Mouse (Mus musculus) ES-E14 (cell line): ENCODE results near the gene Gm44596. TPM values are rescaled to one million over a fixed set of nuclear protein-coding genes. Genes with fewer than 3 reads are reported as not detected.
A peak's percentile ranks its signal among the peaks of the same experiment; 100 is the strongest.

Source experiments
- DNase-seq: peaks from one replicate; pipeline ENCODE4 v3.0.0-alpha.2; 2013; ENCODE audit warnings: low read depth, low spot score
- H3K27ac ChIP-seq: 2 replicates; pipeline ENCODE4 v1.5.1; 2012; ENCODE audit warnings: low read depth, mild to moderate bottlenecking, low read length, moderate library complexity, mixed read lengths; ENCODE audit not compliant: poor library complexity, insufficient read depth, severe bottlenecking
- H3K36me3 ChIP-seq: 2 replicates; pipeline ENCODE4 v1.6.1; 2012; ENCODE audit warnings: mild to moderate bottlenecking, low read length, moderate library complexity, mixed read lengths; ENCODE audit not compliant: control insufficient read depth, poor library complexity, insufficient read depth, severe bottlenecking
- H3K4me1 ChIP-seq, 2 experiments: fragments of 150-350 bp in 1 of 2; sonication (generic) in 1 of 2; 2 replicates each; pipeline ENCODE4 v1.6.1; 2012; ENCODE audit warnings: low read length in 2 of 2, mild to moderate bottlenecking in 1 of 2, mixed read lengths in 1 of 2; ENCODE audit not compliant: control insufficient read depth in 2 of 2, insufficient read depth in 2 of 2, poor library complexity in 1 of 2
- H3K4me3 ChIP-seq, 2 experiments: fragments of 150-350 bp in 1 of 2; sonication (generic) in 1 of 2; 2 replicates each; pipeline ENCODE4 v1.5.1; 2012; ENCODE audit warnings: low read length in 2 of 2, low read depth in 1 of 2, mild to moderate bottlenecking in 1 of 2, mixed read lengths in 1 of 2; ENCODE audit not compliant: insufficient read depth in 1 of 2, poor library complexity in 1 of 2, severe bottlenecking in 1 of 2
- H3K9ac ChIP-seq: 2 replicates; pipeline ENCODE4 v1.6.1; 2012; ENCODE audit warnings: low read depth, mild to moderate bottlenecking, low read length, mixed read lengths; ENCODE audit not compliant: poor library complexity, insufficient read depth, severe bottlenecking
- H3K9me3 ChIP-seq: fragments of 150-350 bp; sonication (generic); 2 replicates; pipeline ENCODE4 v1.6.1; 2012; ENCODE audit warnings: low read depth, mild to moderate bottlenecking, low read length; ENCODE audit not compliant: control insufficient read depth, insufficient read depth
- CHD2 ChIP-seq: IDR thresholded peaks from 2 replicates; pipeline ENCODE4 v1.6.1; 2014; ENCODE audit warnings: mild to moderate bottlenecking, low read depth, low read length, inconsistent platforms
- HCFC1 ChIP-seq: IDR thresholded peaks from 2 replicates; pipeline ENCODE4 v1.6.1; 2012; ENCODE audit warnings: low read length, inconsistent platforms, borderline replicate concordance; ENCODE audit not compliant: insufficient read depth
- MAFK ChIP-seq: IDR thresholded peaks from 2 replicates; pipeline ENCODE4 v1.6.1; 2014; ENCODE audit warnings: mild to moderate bottlenecking, low read depth, low read length, inconsistent platforms; ENCODE audit not compliant: insufficient read depth
- ZC3H11A ChIP-seq: IDR thresholded peaks from 2 replicates; pipeline ENCODE4 v1.6.1; 2012; ENCODE audit warnings: low read depth, mild to moderate bottlenecking, inconsistent platforms, low read length, borderline replicate concordance
- ZNF384 ChIP-seq: IDR thresholded peaks from 2 replicates; pipeline ENCODE4 v1.6.1; 2012; ENCODE audit warnings: low read depth, low read length, inconsistent platforms
- in situ Hi-C, 2 experiments: fragments of 600-800 bp; cut with MboI; formaldehyde crosslinking; loops; one replicate each; pipeline ENCODE4 v1.15.1; 2025; ENCODE audit warnings: low sequenced_read_pairs in 2 of 2, inconsistent platforms in 1 of 2; ENCODE audit not compliant: unreplicated experiment in 2 of 2
- total RNA-seq: library from RNA; depleted of rRNA; stranded (reverse); fragments of 300-350 nt; gene quantifications from 2 replicates; pipeline ENCODE4 v1.2.3, GENCODE M21; 2012; rRNA removed

The Gm44596 gene
- not detected in 2 replicates for total RNA-seq

GRCm38 (mm10) chr6:128375192-128375591 is at the start of gene Gm44596, which contains the start of gene Tex52:
Gene Gm44596 (plus strand): TSS chr6:128375503.
Gene Tex52 (plus strand): TSS chr6:128375456.
- no peaks in the 10 kb centered on the region; a peak in 1 of 4 replicates for H3K4me1 ChIP-seq
- in situ Hi-C loops: no loop called here
- DNase-seq: no peak
- no peak within 1 kb of the TSS for H3K9ac ChIP-seq
- H3K27ac ChIP-seq: no peak within 1 kb of the TSS
- no peak for TF ChIP-seq MAFK
- no peak for TF ChIP-seq ZNF384
- TF ChIP-seq HCFC1: no peak
- TF ChIP-seq ZC3H11A: no peak
- TF ChIP-seq CHD2: no peak
- H3K9me3 ChIP-seq: no peaks in the 10 kb centered on the region
- peaks cover 41% of the 10 kb centered on the region for H3K36me3 ChIP-seq
- no peak within 1 kb of the TSS for H3K4me3 ChIP-seq

GRCm38 (mm10) chr6:128334397-128335124 is 40.7 kb upstream of the Gm44596 start:
- peaks cover 9 to 19% of the 10 kb centered on the region in 2 experiments; a peak in 3 of 4 replicates for H3K4me1 ChIP-seq
- in situ Hi-C loops: no loop called here
- H3K9me3 ChIP-seq: no peaks in the 10 kb centered on the region
- H3K36me3 ChIP-seq: peaks cover 7% of the 10 kb centered on the region; the same call in 1 of the 2 replicates
- DNase-seq: peak; percentile 94
- H3K4me3 ChIP-seq: peak overlapping the region in 1 of 2 experiments; percentile 13; a peak in 1 of 4 replicates
- peak overlapping the region; percentile 41 for H3K27ac ChIP-seq
- TF ChIP-seq CHD2 (no peak), ZNF384 (peak; percentile 74), HCFC1 (0 out of 2 replicates have a peak, but pooled peaks have one; percentile 22)
- H3K9ac ChIP-seq: no peak overlapping the region

GRCm38 (mm10) chr6:128337467-128337866 is 37.8 kb upstream of the Gm44596 start:
- Histone ChIP-seq H3K36me3 (peaks cover 3% of the 10 kb centered on the region; the same call in 1 of the 2 replicates), H3K27ac (no peak overlapping the region), H3K4me3 (no peak overlapping the region), H3K9ac (no peak overlapping the region), H3K4me1 (peaks cover 12 to 26% of the 10 kb centered on the region in 2 experiments; a peak in 3 of 4 replicates), H3K9me3 (no peaks in the 10 kb centered on the region)
- no peak for DNase-seq
- no peak for TF ChIP-seq ZNF384
- TF ChIP-seq HCFC1: no peak
- TF ChIP-seq MAFK: no peak
- TF ChIP-seq ZC3H11A: no peak
- no peak for TF ChIP-seq CHD2
- in situ Hi-C loops: no loop called here

- H3K27ac ChIP-seq: no peak overlapping the region
- no peak for DNase-seq
- no peaks in the 10 kb centered on the region for H3K36me3 ChIP-seq
Measured at GRCm38 (mm10) chr6:128338876-128339275, 36.4 kb upstream of the Gm44596 start.

More at GRCm38 (mm10) chr6:128338876-128339275, 36.4 kb upstream of the Gm44596 start:
- H3K4me3 ChIP-seq: no peak overlapping the region
- TF ChIP-seq ZC3H11A (no peak), MAFK (no peak), HCFC1 (no peak)
- H3K9me3 ChIP-seq: no peaks in the 10 kb centered on the region
- in situ Hi-C loops: no loop called here
- H3K4me1 ChIP-seq: peaks cover 6 to 20% of the 10 kb centered on the region in 2 experiments; a peak in 2 of 4 replicates
- no peak overlapping the region for H3K9ac ChIP-seq
